Mouse (Mus musculus): ENCODE measurements around the gene Zbtb48. TPM values are rescaled to one million over a fixed set of nuclear protein-coding genes. Genes with fewer than 3 reads are reported as not detected.

Gene Zbtb48
- polyA plus RNA-seq, 1 experiment from 2014 or later: 13.7 TPM

- DNase-seq (ENCODE audit: low spot score) (peak; percentile 36), ATAC-seq (peak; percentile 45)
- H3K9ac ChIP-seq (replicated peaks; ENCODE audit: low read depth): no peak overlapping the region
- H3K27ac ChIP-seq (ENCODE audit: low read length): no peak overlapping the region
- 0 out of 2 replicates have a peak, but pooled peaks cover 5% of the 10 kb centered on the region for H3K4me1 ChIP-seq (ENCODE audit: insufficient read depth, low read depth, low read length)
- no peak overlapping the region for H3K4me3 ChIP-seq (ENCODE audit: low read depth, low read length)
- TF ChIP-seq CTCF (IDR thresholded peaks at IDR 0.05): no peak
- no peak for TF ChIP-seq EP300 (IDR thresholded peaks at IDR 0.05)
- H3K27me3 ChIP-seq (replicated peaks; ENCODE audit: insufficient read depth, low read length): no peaks in the 10 kb centered on the region
- H3K36me3 ChIP-seq (ENCODE audit: insufficient read depth, low read length): no peaks in the 10 kb centered on the region
- no peak overlapping the region for H3K4me2 ChIP-seq (replicated peaks; ENCODE audit: low read depth, low read length)
- WGBS: 66% methylated on average over 11 of the region's 11 CpGs
- H3K9me3 ChIP-seq (ENCODE audit: low read length): no peaks in the 10 kb centered on the region
Observed at GRCm38 (mm10) chr4:152070494-152071396, 43.3 kb upstream of the Zbtb48 start.

GRCm38 (mm10) chr4:152069245-152069644 is 41.8 kb upstream of the Zbtb48 start:
- H3K9me3 ChIP-seq (ENCODE audit: low read length): no peaks in the 10 kb centered on the region
- DNase-seq (ENCODE audit: low spot score): no peak
- no peak overlapping the region for H3K4me3 ChIP-seq (ENCODE audit: low read depth, low read length)
- no peaks in the 10 kb centered on the region for H3K27me3 ChIP-seq (replicated peaks; ENCODE audit: insufficient read depth, low read length)
- H3K9ac ChIP-seq (replicated peaks; ENCODE audit: low read depth): no peak overlapping the region
- no peak for ATAC-seq
- TF ChIP-seq EP300 (IDR thresholded peaks at IDR 0.05) (no peak), CTCF (IDR thresholded peaks at IDR 0.05) (no peak)
- H3K36me3 ChIP-seq (ENCODE audit: insufficient read depth, low read length): no peaks in the 10 kb centered on the region
- WGBS: 78% methylated on average over 3 of the region's 3 CpGs
- no peak overlapping the region for H3K4me2 ChIP-seq (replicated peaks; ENCODE audit: low read depth, low read length)
- H3K4me1 ChIP-seq (ENCODE audit: insufficient read depth, low read depth, low read length): 0 out of 2 replicates have a peak, but pooled peaks cover 5% of the 10 kb centered on the region
- H3K27ac ChIP-seq (ENCODE audit: low read length): no peak overlapping the region

DNA sequence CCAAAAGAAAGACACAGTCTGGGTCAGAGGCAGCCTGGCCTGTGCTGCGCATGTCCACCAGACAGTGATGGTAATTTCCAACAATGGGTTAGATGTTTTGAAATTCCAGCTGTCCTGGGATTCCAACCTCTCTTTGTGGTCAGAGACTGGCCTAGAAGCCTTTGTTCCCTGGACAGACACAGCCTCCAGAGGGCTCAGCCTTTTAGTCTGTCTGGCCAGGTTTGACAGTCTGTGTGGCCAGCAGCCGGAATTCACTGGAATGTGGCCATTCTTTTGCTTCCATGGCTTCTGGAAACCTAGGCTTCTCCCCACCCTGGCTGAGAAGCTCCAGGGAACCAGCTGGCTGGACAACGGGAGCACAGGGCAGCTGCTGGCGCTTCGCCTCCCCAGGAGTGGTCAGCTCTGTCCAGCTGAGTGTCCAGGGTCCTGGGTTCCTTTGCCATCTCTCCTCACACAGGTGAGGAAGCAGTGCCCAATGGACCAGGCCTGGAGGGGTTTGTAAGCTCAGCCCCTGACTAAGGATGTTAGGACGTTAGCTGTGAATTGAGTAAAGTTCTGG is 40.8 kb upstream of the Zbtb48 start:
- H3K27me3 ChIP-seq (replicated peaks; ENCODE audit: insufficient read depth, low read length): no peaks in the 10 kb centered on the region
- ATAC-seq (no peak), DNase-seq (ENCODE audit: low spot score) (no peak)
- no peak overlapping the region for H3K4me2 ChIP-seq (replicated peaks; ENCODE audit: low read depth, low read length)
- no peaks in the 10 kb centered on the region for H3K9me3 ChIP-seq (ENCODE audit: low read length)
- H3K27ac ChIP-seq (ENCODE audit: low read length): no peak overlapping the region
- 73% methylated on average over 6 of the region's 6 CpGs for WGBS
- no peak for TF ChIP-seq CTCF (IDR thresholded peaks at IDR 0.05)
- TF ChIP-seq EP300 (IDR thresholded peaks at IDR 0.05): no peak
- H3K4me3 ChIP-seq (ENCODE audit: low read depth, low read length): no peak overlapping the region
- no peak overlapping the region for H3K9ac ChIP-seq (replicated peaks; ENCODE audit: low read depth)
- 0 out of 2 replicates have a peak, but pooled peaks cover 5% of the 10 kb centered on the region for H3K4me1 ChIP-seq (ENCODE audit: insufficient read depth, low read depth, low read length)
- no peaks in the 10 kb centered on the region for H3K36me3 ChIP-seq (ENCODE audit: insufficient read depth, low read length)

DNA sequence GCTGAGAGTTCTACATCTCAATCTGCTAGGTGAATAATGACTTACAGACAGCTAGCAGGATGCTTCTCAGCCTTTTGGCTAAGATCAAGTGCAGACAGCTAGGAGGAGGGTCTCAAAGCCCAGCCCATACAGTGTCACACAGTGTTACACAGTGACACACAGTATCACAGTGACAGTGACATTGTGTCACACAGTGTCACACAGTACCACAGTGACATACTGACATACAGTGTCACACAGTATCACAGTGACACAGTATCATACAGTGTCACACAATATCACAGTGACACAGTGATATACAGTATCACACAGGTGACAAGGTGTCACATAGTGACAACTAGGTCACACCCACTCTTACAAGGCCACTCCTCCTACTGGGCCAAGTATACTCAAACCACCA is 39.8 kb upstream of the Zbtb48 start:
- ATAC-seq (no peak), DNase-seq (ENCODE audit: low spot score) (no peak)
- no peak for TF ChIP-seq CTCF (IDR thresholded peaks at IDR 0.05)
- no peak for TF ChIP-seq EP300 (IDR thresholded peaks at IDR 0.05)
- Histone ChIP-seq H3K9me3 (ENCODE audit: low read length) (no peaks in the 10 kb centered on the region), H3K27ac (ENCODE audit: low read length) (no peak overlapping the region), H3K4me3 (ENCODE audit: low read depth, low read length) (no peak overlapping the region), H3K9ac (replicated peaks; ENCODE audit: low read depth) (no peak overlapping the region), H3K4me2 (replicated peaks; ENCODE audit: low read depth, low read length) (no peak overlapping the region), H3K4me1 (ENCODE audit: insufficient read depth, low read depth, low read length) (no peaks in the 10 kb centered on the region), H3K36me3 (ENCODE audit: insufficient read depth, low read length) (no peaks in the 10 kb centered on the region), H3K27me3 (replicated peaks; ENCODE audit: insufficient read depth, low read length) (no peaks in the 10 kb centered on the region)

DNA sequence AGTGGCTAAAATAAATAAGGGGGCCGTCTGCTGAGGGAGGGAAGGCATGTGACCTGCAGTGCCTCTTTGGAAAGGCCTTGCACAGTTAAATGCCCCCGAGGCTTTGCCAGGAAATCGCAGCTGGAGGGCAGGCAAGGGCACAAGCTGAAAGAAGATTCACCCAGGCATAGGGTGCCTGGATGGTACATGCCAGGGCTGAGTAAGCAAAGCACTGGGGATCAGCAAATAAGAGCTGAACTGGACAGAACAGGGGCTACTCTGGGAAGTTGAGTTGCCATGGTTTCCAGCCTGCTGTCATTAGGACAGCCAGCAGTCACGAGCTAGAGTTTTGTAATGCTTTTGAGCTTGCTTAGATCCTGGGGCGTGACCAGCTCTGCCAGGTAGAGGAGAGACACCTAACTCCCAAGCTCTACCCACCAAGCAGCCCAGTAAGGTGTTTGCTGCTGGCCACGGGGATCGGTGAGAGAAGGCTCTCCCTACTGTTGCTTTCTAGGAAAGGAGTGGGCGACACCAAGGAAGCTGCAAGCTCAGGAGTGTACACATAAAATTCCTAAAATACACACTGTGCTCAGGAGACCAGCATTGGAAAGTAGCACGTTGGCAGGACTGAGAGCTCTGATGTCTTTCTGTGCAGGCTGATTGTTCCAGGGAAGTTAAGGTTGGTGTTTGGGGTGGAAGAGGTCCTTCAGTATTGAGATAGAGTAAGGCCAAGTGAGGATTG is 35.1 kb upstream of the Zbtb48 start:
- ATAC-seq: peak; percentile 74
- Histone ChIP-seq H3K9ac (replicated peaks; ENCODE audit: low read depth) (no peak overlapping the region), H3K27me3 (replicated peaks; ENCODE audit: insufficient read depth, low read length) (no peaks in the 10 kb centered on the region), H3K27ac (ENCODE audit: low read length) (0 out of 2 replicates have a peak overlapping the region, but pooled peaks have one; percentile 14), H3K4me3 (ENCODE audit: low read depth, low read length) (no peak overlapping the region), H3K4me1 (ENCODE audit: insufficient read depth, low read depth, low read length) (no peaks in the 10 kb centered on the region), H3K9me3 (ENCODE audit: low read length) (no peaks in the 10 kb centered on the region), H3K4me2 (replicated peaks; ENCODE audit: low read depth, low read length) (no peak overlapping the region), H3K36me3 (ENCODE audit: insufficient read depth, low read length) (peaks cover 15% of the 10 kb centered on the region; the same call in 1 of the 2 replicates)
- TF ChIP-seq CTCF (IDR thresholded peaks at IDR 0.05): no peak
- TF ChIP-seq EP300 (IDR thresholded peaks at IDR 0.05): no peak
- WGBS: 57% methylated on average over 9 of the region's 9 CpGs
- peak; percentile 50 for DNase-seq (ENCODE audit: low spot score)

DNA sequence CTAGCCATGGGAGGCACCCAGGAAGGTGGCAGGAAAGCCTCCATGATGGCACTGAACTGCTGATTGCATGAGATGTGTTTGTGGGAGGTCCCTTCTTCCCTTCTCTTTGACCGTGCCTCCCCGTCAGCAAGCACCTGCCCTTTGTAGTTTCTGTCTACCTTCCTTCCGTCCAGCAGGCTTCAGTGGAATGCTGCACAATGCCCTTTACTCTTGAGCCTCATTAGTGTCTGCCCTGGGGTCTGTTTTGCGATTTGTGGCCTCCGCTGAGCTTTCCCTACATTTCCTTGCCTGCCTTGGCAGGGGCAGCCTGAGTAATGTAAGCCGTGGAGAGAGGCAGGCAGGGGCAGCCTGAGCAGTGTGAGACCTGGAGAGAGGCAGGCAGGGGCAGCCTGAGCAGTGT is 17.1 kb upstream of the Zbtb48 start:
- DNase-seq (ENCODE audit: low spot score): no peak
- H3K9me3 ChIP-seq (ENCODE audit: low read length): no peaks in the 10 kb centered on the region
- no peak overlapping the region for H3K4me2 ChIP-seq (replicated peaks; ENCODE audit: low read depth, low read length)
- H3K27ac ChIP-seq (ENCODE audit: low read length): no peak overlapping the region
- no peaks in the 10 kb centered on the region for H3K27me3 ChIP-seq (replicated peaks; ENCODE audit: insufficient read depth, low read length)
- H3K36me3 ChIP-seq (ENCODE audit: insufficient read depth, low read length): peaks cover 35% of the 10 kb centered on the region
- TF ChIP-seq CTCF (IDR thresholded peaks at IDR 0.05) (no peak), EP300 (IDR thresholded peaks at IDR 0.05) (no peak)
- no peak overlapping the region for H3K4me3 ChIP-seq (ENCODE audit: low read depth, low read length)
- no peak for ATAC-seq
- H3K9ac ChIP-seq (replicated peaks; ENCODE audit: low read depth): no peak overlapping the region
- H3K4me1 ChIP-seq (ENCODE audit: insufficient read depth, low read depth, low read length): no peaks in the 10 kb centered on the region
- 88% methylated on average over 6 of the region's 6 CpGs for WGBS

Data from lung, postnatal 0 days (tissue).